Mouse (Mus musculus) kidney, adult 11 months (tissue): ENCODE data around the gene Dab1.
A peak's percentile ranks its signal among the peaks of the same experiment; 100 is the strongest.

Experiments
- DNase-seq: peaks from one replicate; pipeline ENCODE4 v3.0.0; 2022

Gene Dab1

DNA sequence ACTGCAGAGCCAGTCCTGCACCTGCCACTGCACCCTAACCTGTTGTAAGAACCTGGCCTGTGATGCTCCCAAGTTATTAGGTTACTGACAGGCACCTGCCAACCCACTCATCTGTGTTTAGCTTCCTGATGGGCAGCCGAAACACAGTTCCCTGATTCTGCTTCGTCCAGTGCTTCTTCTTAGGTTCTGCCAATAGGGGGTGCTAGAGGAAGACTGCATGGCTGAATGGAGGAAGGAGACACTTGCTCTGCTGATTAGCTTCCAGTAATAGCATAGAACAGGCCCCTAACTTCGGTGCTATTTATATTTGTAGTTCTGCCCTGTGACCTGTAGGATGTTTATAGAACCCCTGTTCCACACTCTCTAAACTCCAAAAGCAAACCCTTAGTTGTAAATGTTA is 83.0 kb downstream of the Dab1 start:
- DNase-seq: no peak

DNA sequence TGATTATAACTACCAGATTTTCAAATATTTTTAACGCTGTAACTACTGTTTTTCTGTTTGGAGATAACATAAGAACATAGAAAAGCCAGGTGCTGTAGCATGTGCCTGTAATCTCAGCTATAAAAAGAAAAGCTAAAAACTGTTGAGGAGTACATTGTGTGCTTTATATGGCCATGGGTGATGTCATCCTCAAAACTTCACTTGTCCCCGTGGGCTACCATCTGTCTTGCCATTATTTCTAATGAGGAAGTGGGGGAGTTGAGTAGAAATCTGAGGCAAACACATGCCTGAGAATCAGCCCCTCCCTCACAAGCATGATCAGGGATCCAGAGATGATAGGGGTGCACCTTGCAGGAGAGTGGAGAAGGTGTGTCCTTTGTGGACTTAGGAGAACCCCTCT is 85.3 kb downstream of the Dab1 start:
- DNase-seq: no peak

DNA sequence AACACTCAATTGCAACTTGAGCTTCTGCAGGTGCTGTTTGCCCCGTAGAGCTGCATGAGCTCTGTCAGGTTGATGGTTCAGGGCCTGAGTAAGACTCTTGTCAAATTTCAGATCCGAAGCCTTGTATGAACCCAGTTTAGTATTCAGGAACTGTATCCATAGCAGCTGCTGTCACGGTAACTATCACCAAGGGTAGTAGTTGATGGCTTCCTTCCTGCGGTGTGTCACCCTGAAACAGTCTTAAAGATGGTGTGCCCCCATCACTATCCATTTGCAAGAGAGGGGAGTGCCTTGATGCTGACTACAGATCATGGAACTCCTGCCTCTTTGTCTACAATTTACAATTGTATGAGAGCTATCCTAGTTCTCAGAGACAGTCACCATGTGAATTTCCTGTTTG is 87.3 kb downstream of the Dab1 start:
- DNase-seq: no peak

DNA sequence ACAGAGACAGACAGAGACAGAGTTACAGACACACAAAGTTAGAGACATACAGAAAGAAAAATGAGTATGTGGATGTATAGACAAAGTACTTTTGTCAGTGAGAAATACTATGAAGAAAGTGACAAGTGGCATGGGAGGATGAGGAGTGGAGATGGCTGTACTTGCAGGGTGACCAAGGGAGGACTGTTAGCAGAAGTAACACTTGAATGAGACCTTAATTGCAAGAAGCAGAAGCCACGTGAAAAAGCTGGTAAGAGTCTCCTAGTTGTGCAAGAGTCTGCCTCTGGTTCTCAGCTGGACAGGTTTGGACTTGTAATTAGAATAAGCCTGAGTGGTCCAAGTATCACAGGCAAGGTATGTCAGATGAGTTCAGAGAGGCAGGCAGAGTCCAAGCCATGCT is 88.0 kb downstream of the Dab1 start:
- DNase-seq: no peak

DNA sequence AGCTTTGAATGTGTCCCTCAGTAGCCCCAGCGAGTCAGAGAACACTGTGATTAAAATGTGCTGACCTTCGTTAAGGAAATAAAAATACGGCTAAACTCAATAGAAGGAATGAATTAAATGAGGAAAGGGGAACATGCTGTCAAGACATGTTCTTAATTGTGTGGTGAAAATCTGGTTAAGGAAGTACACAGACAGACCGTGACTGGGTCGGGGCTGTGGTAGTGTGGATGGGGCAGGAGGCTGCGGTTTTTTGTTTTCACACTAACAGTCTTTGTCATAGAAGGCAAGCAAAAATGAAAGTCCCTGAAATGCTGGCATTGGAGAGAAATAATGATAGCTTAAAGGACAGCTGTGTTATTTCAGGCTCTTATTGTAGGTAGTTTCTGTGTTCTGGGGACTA is 92.2 kb downstream of the Dab1 start:
- DNase-seq: no peak

DNA sequence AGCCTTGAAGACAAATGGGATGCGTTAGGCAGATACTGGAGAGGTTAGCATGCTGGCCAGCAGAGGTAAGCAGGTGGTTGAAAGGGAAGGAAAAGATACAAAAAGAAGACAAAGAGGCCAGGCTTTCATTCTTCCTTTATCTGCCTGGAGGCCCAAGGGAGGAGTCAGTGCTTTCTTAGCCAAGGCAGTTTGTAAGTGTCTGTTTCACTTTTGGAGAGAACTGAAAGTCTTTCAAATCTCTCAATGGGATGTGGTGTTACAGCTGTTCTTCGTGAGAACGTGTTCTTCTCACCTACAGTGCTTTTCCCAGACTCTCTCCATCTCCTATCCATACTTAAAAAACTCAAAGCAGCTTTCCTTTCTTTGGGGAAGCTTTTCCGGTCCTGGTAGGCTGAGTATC is 94.8 kb downstream of the Dab1 start:
- DNase-seq: no peak

GRCm38 (mm10) chr4:103714991-103715390 is 95.8 kb downstream of the Dab1 start:
- DNase-seq: no peak

DNA sequence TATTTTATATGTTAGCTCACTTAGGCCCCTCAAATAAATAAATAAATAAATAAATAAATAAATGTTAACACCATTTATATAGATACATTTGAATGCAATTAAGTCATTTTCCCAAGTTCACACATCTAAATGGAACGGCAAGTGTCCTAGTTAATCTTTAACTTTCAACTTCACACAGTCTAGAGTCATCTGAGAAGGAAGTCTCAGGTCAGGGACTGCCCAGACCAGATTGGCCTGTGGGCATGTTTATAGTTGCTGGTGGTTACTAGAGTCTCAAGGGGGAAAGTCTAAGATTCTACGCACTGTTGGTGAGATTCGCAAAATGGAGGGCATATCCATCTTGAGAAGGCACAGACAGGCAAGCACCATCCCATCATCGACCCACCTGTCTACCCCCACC is 96.4 kb downstream of the Dab1 start:
- DNase-seq: no peak

GRCm38 (mm10) chr4:103722738-103723137 is 103.6 kb downstream of the Dab1 start:
- DNase-seq: no peak

GRCm38 (mm10) chr4:103726486-103726885 is 107.3 kb downstream of the Dab1 start:
- no peak for DNase-seq

GRCm38 (mm10) chr4:103737185-103737584 is 118.0 kb downstream of the Dab1 start:
- no peak for DNase-seq

- no peak for DNase-seq
Observed at GRCm38 (mm10) chr4:103751249-103751855, 132.2 kb downstream of the Dab1 start.

- DNase-seq: no peak
Observed at GRCm38 (mm10) chr4:103754561-103754960, 135.4 kb downstream of the Dab1 start.

DNA sequence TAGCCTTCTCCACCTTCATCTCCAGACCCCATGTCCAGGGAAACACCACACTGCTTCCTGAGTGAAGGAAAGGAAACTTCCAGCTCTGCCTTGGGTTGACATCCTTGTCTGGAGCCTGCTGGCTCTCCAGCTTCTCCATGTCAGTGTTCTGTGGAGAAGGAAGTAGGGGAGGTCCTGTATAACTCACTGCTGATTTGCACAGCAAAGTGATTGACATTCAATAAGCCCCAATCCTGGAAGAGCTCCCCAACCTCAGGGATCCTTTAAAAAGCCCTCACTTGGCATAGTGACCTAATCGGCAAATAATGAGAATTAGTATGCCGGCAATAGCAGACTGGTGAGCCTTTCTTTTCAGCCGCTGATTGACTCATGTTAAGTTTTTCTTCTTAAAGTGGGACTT is 138.1 kb downstream of the Dab1 start:
- DNase-seq: no peak

- no peak for DNase-seq
Observed at GRCm38 (mm10) chr4:103762416-103762815, 143.3 kb downstream of the Dab1 start.

GRCm38 (mm10) chr4:103775712-103776111 is 156.6 kb downstream of the Dab1 start:
- DNase-seq: no peak

- peak; percentile 51 for DNase-seq
Observed at GRCm38 (mm10) chr4:103781398-103781797, 162.2 kb downstream of the Dab1 start.

- DNase-seq: no peak
Observed at GRCm38 (mm10) chr4:103783561-103784247, 164.5 kb downstream of the Dab1 start.

- DNase-seq: no peak
Observed at GRCm38 (mm10) chr4:103793589-103794312, 174.6 kb downstream of the Dab1 start.

DNA sequence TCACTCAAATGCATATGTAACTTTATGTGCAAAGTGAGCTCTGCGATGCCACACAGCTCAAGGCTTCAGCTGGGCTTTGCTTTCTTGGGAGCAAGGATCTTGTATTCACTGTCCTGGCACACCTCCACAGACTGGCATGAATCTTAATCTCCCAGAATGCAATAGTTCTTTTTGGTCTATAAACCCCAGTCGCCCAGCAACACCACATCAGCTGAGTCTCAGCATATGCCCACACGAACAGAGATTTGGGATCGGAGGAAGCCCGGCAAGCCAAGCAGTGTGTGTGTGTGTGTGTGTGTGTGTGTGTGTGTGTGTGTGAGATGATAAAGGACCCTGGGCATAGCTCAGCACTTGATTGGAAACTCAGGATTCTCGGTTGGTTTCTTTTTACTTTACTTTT is 177.3 kb downstream of the Dab1 start:
- DNase-seq: no peak

DNA sequence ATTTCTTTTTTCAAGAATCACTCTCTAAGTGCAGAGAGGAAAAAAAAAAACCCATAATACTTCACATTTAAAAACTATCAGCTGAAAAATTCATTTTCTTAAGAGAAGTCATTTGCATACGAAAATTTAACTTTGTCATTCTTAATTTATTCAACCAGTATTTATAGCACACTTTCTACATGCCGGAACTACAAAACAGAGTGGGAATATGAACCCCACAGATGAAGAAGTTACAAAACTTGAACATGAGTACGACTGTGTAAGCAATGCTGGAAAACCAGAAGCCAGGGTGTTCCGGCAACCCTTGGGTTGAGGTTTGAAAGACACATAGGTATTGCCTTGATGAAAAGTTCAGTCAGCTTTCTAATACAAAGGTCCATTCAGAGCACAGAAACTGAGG is 183.3 kb downstream of the Dab1 start:
- no peak for DNase-seq

GRCm38 (mm10) chr4:103804461-103804860 is 185.3 kb downstream of the Dab1 start:
- no peak for DNase-seq

- no peak for DNase-seq
Observed at GRCm38 (mm10) chr4:103822669-103823068, 203.5 kb downstream of the Dab1 start.

DNA sequence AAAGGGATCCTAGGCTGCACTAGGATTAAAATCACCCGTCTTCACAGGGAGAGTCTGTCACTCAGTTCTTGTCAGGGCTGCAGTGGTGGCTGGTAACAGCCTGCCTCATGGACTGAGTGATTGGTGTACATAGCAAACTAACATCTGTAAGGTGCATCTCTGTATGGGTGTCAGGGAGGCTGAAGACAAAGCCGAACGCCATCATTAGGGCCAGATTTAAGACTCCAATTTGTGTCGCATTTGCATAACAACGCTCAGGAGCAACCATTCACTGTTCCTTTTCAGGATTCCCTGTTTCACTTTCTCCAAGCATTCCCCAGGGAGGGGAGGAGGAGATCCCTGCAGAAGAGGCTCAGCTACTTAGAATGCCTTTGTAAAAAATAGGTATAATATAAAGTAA is 219.2 kb downstream of the Dab1 start:
- no peak for DNase-seq
